Mouse (Mus musculus) neural tube, embryonic 11.5 days (tissue): ENCODE measurements around the gene Cd101. TPM values are rescaled to one million over a fixed set of nuclear protein-coding genes. Genes with fewer than 3 reads are reported as not detected.

Experiments used
- ATAC-seq: fragments of 200-750 bp; cut with Nextera tagmentation; 2 replicates; pipeline ENCODE4 v1.8.0; 2017; ENCODE audit warnings: moderate number of reproducible peaks, mild to moderate bottlenecking, moderate TSS enrichment, moderate library complexity; ENCODE audit not compliant: insufficient read depth, low FRiP score, low TSS enrichment
- DNase-seq: peaks from one replicate; pipeline ENCODE4 v3.0.0-alpha.2; 2015; ENCODE audit warnings: low spot score
- H3K27ac ChIP-seq: fragments of 300-500 bp; sonication (generic); 2 replicates; pipeline ENCODE4 v1.5.1; 2014; ENCODE audit warnings: low read depth, mild to moderate bottlenecking, low read length
- H3K27me3 ChIP-seq: fragments of 300-500 bp; sonication (generic); 2 replicates; pipeline ENCODE4 v1.6.1; 2014; ENCODE audit warnings: mild to moderate bottlenecking, low read length, mixed read lengths; ENCODE audit not compliant: control insufficient read depth, insufficient read depth
- H3K36me3 ChIP-seq: fragments of 300-500 bp; sonication (generic); 2 replicates; pipeline ENCODE4 v1.6.1; 2014; ENCODE audit warnings: mild to moderate bottlenecking, low read length, moderate library complexity, mixed read lengths; ENCODE audit not compliant: control insufficient read depth, insufficient read depth
- H3K4me1 ChIP-seq: fragments of 300-500 bp; sonication (generic); 2 replicates; pipeline ENCODE4 v1.6.1; 2014; ENCODE audit warnings: low read length, mixed read lengths; ENCODE audit not compliant: control insufficient read depth, insufficient read depth
- H3K4me2 ChIP-seq: fragments of 300-500 bp; sonication (generic); 2 replicates; pipeline ENCODE4 v1.6.1; 2014; ENCODE audit warnings: low read depth, mild to moderate bottlenecking, moderate library complexity
- H3K4me3 ChIP-seq: fragments of 300-500 bp; sonication (generic); 2 replicates; pipeline ENCODE4 v1.5.1; 2014; ENCODE audit warnings: low read depth, low read length
- H3K9ac ChIP-seq: fragments of 300-500 bp; sonication (generic); 2 replicates; pipeline ENCODE4 v1.6.1; 2014; ENCODE audit warnings: mild to moderate bottlenecking, low read length
- H3K9me3 ChIP-seq: fragments of 300-500 bp; sonication (generic); 2 replicates; pipeline ENCODE4 v1.6.1; 2016; ENCODE audit warnings: low read length; ENCODE audit not compliant: control insufficient read depth
- WGBS: fragments of 180-500 bp; shearing (Covaris S2); extraction: QIAGEN DNeasy Blood & Tissue Kit; methylation state at CpG from one replicate; pipeline ENCODE4 v1.1.7; 2014; 5-methylcytosine and 5-hydroxymethylcytosine counted together
- polyA plus RNA-seq: library from polyadenylated mRNA; unstranded; fragments of >200 nt; fragmentation: Nextera tagmentation; extraction: Ambion mirVana; gene quantifications from 2 replicates; pipeline ENCODE4 v1.2.1, GENCODE M21; 2014

The Cd101 gene
- polyA plus RNA-seq, 1 experiment from 2014 or later, result 0.11 TPM

- H3K27me3 ChIP-seq, result no peaks in the 10 kb centered on the region
- peak; percentile 85 for ATAC-seq
- no peaks in the 10 kb centered on the region for H3K9me3 ChIP-seq
- 13% methylated on average over 12 of the region's 12 CpGs for WGBS
- H3K4me2 ChIP-seq, result no peak overlapping the region
- H3K4me3 ChIP-seq, result no peak overlapping the region
- peaks cover 7% of the 10 kb centered on the region; the same call in 1 of the 2 replicates for H3K4me1 ChIP-seq
- H3K27ac ChIP-seq, result no peak overlapping the region
- no peaks in the 10 kb centered on the region for H3K36me3 ChIP-seq
- H3K9ac ChIP-seq, result no peak overlapping the region
- peak; percentile 55 for DNase-seq
Observed at GRCm38 (mm10) chr3:100989417-100989816, 39.9 kb downstream of the Cd101 start.

- no peak overlapping the region for H3K4me2 ChIP-seq
- no peak overlapping the region for H3K9ac ChIP-seq
- no peak overlapping the region for H3K27ac ChIP-seq
- WGBS, result 82% methylated on average over 8 of the region's 8 CpGs
- no peak for ATAC-seq
- H3K9me3 ChIP-seq, result no peaks in the 10 kb centered on the region
- no peak for DNase-seq
- H3K27me3 ChIP-seq, result no peaks in the 10 kb centered on the region
- no peaks in the 10 kb centered on the region for H3K36me3 ChIP-seq
- no peak overlapping the region for H3K4me3 ChIP-seq
- H3K4me1 ChIP-seq, result no peaks in the 10 kb centered on the region
Observed at GRCm38 (mm10) chr3:100979290-100979689, 50.1 kb downstream of the Cd101 start.

- Histone ChIP-seq H3K9ac (no peak overlapping the region), H3K36me3 (no peaks in the 10 kb centered on the region), H3K27ac (no peak overlapping the region), H3K4me3 (no peak overlapping the region), H3K4me2 (no peak overlapping the region), H3K4me1 (no peaks in the 10 kb centered on the region), H3K9me3 (no peaks in the 10 kb centered on the region), H3K27me3 (no peaks in the 10 kb centered on the region)
- no peak for ATAC-seq
- DNase-seq, result no peak
- 5% methylated on average over 1 of the region's 1 CpGs for WGBS
Observed at GRCm38 (mm10) chr3:100973906-100974305, 55.5 kb downstream of the Cd101 start.

- Histone ChIP-seq H3K4me1 (no peaks in the 10 kb centered on the region), H3K9ac (peak within 1 kb of the TSS; percentile 64), H3K9me3 (no peaks in the 10 kb centered on the region), H3K4me3 (peak within 1 kb of the TSS; percentile 56), H3K36me3 (no peaks in the 10 kb centered on the region), H3K27ac (no peak within 1 kb of the TSS), H3K27me3 (no peaks in the 10 kb centered on the region), H3K4me2 (peak within 1 kb of the TSS; percentile 56)
- ATAC-seq (peak; percentile 99), DNase-seq (peak; percentile 92)
- under 1% methylated on average over 40 of the region's 40 CpGs for WGBS
Observed at GRCm38 (mm10) chr3:100969176-100969917, 60.0 kb downstream of the Cd101 start, which contains the start of gene Ttf2. Gene Ttf2 (minus strand): TSS chr3:100969663.

GRCm38 (mm10) chr3:100963849-100964542, 65.4 kb downstream of the Cd101 start:
- DNase-seq (peak; percentile 41), ATAC-seq (no peak)
- Histone ChIP-seq H3K9ac (no peak overlapping the region), H3K27ac (no peak overlapping the region), H3K4me1 (no peaks in the 10 kb centered on the region), H3K27me3 (no peaks in the 10 kb centered on the region), H3K4me3 (no peak overlapping the region), H3K36me3 (peaks cover 2% of the 10 kb centered on the region), H3K4me2 (no peak overlapping the region), H3K9me3 (no peaks in the 10 kb centered on the region)
- 83% methylated on average over 14 of the region's 14 CpGs for WGBS

GRCm38 (mm10) chr3:100961501-100961900, 67.9 kb downstream of the Cd101 start:
- Histone ChIP-seq H3K27me3 (no peaks in the 10 kb centered on the region), H3K4me2 (no peak overlapping the region), H3K27ac (no peak overlapping the region), H3K4me3 (no peak overlapping the region), H3K36me3 (peaks cover 2% of the 10 kb centered on the region), H3K9ac (no peak overlapping the region), H3K9me3 (no peaks in the 10 kb centered on the region), H3K4me1 (no peaks in the 10 kb centered on the region)
- WGBS, result 94% methylated on average over 7 of the region's 7 CpGs
- no peak for ATAC-seq
- DNase-seq, result no peak

GRCm38 (mm10) chr3:100961007-100961406, 68.3 kb downstream of the Cd101 start:
- no peak overlapping the region for H3K27ac ChIP-seq
- peaks cover 2% of the 10 kb centered on the region for H3K36me3 ChIP-seq
- H3K9me3 ChIP-seq, result no peaks in the 10 kb centered on the region
- DNase-seq (no peak), ATAC-seq (no peak)
- H3K9ac ChIP-seq, result no peak overlapping the region
- no peaks in the 10 kb centered on the region for H3K4me1 ChIP-seq
- no peaks in the 10 kb centered on the region for H3K27me3 ChIP-seq
- H3K4me3 ChIP-seq, result no peak overlapping the region
- WGBS, result 86% methylated on average over 5 of the region's 5 CpGs
- no peak overlapping the region for H3K4me2 ChIP-seq

- Histone ChIP-seq H3K4me2 (no peak overlapping the region), H3K4me1 (no peaks in the 10 kb centered on the region), H3K27me3 (no peaks in the 10 kb centered on the region), H3K36me3 (peaks cover 11% of the 10 kb centered on the region), H3K9ac (no peak overlapping the region), H3K9me3 (no peaks in the 10 kb centered on the region), H3K4me3 (no peak overlapping the region), H3K27ac (no peak overlapping the region)
- DNase-seq, result no peak
- no peak for ATAC-seq
Observed at GRCm38 (mm10) chr3:100954616-100955015, 74.7 kb downstream of the Cd101 start.

GRCm38 (mm10) chr3:100951531-100951930, 77.8 kb downstream of the Cd101 start:
- 93% methylated on average over 4 of the region's 4 CpGs for WGBS
- peaks cover 16% of the 10 kb centered on the region for H3K36me3 ChIP-seq

More at GRCm38 (mm10) chr3:100951531-100951930, 77.8 kb downstream of the Cd101 start:
- Histone ChIP-seq H3K27ac (no peak overlapping the region), H3K9me3 (no peaks in the 10 kb centered on the region), H3K27me3 (no peaks in the 10 kb centered on the region), H3K4me1 (no peaks in the 10 kb centered on the region), H3K4me2 (no peak overlapping the region), H3K9ac (no peak overlapping the region), H3K4me3 (no peak overlapping the region)
- DNase-seq (no peak), ATAC-seq (no peak)
